Mouse (Mus musculus) cerebellum, adult 8-10 months (tissue): ENCODE results near the gene 2310039H08Rik.
A peak's percentile ranks its signal among the peaks of the same experiment; 100 is the strongest.
"Not testable (repeated sequence)": the region's sequence is repeated elsewhere in the genome, so short reads cannot be mapped to it uniquely, and the experiment has no call there.

Experiments used
- DNase-seq: peaks from one replicate; pipeline ENCODE4 v3.0.0; 2022

The 2310039H08Rik gene

DNA sequence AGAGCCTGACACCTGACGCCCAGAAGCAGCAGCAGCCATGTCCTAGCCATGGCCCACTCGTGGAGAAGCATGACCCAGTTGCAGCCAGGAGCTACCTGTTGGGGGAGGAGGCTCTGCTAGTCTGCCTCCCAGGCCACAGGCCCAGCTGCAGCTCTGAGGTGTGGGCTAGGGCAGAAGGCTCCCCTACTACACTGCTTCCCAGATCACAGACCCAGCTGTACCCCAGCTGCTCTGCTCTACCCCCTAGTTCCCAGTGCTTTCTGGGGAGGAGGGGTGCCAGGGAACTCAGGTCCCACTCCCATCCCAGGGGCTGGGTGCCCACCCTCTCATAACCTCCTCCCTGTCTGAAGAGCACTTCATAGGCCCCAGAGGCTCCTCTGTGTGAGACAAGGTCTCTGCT, 8.9 kb upstream of the 2310039H08Rik start, which contains the start of gene Ptcra:
Gene Ptcra (minus strand): TSS at position 169 of the 400 bp plus-strand sequence.
- no peak for DNase-seq

DNA sequence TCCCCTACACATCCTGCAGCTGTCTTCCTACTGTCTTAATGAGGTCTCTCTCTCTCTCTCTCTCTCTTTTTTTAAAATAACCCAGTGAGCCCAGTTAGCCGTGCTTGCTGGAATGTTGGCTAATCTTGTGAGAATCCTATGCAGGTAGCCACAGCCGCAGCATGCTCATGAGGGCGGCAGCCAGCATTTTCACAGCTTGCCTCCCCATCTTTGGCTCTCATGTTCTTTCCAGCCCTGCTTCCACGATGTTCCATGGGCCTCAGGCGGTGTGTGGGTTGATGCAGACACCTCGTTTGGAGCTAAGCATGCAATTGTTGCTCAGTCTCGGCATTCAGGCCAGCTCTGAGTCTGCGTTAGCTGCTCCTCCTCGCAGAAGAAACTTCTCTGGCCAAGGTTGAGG, 7.5 kb upstream of the 2310039H08Rik start:
- DNase-seq = not testable (repeated sequence)

DNA sequence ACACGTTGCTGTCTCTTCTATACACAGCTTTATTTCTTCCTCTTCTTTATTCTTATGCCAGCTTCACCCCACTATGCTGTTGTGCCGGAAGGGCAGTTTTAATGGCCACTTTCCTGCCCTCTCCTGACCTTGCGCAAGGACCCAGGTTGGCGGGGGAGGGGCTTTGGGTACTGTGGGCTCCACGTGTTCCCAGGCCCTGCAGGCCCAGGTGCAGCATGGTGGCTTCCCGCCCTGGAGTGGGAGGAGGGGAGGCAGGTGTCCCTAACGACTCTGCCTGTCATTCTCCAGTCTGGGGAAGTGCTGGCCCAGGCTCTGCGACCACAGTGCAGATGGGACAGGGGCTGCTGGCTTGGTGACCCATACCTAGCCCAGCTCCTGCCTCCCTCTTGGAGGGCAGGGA, 4.6 kb upstream of the 2310039H08Rik start:
- DNase-seq = no peak

DNA sequence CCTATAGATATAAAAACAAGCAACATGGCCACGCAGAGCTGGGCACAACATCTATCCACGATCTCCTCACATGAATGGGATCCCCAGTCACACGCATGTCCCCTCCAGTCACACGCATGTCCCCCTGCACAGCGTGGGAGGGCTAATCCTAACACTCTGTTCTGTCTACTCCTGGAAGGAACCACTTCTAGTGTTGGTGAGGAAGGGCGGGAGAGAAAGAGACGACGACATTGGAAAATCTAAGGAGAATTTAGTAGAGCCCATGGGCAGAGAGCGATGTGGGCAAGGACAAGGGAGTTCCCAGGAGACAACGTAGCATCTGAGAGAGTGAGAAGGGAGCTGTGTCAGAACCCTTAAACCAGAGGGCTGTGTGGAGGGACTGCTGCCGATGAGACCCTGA, 1.9 kb upstream of the 2310039H08Rik start:
- DNase-seq = no peak

DNA sequence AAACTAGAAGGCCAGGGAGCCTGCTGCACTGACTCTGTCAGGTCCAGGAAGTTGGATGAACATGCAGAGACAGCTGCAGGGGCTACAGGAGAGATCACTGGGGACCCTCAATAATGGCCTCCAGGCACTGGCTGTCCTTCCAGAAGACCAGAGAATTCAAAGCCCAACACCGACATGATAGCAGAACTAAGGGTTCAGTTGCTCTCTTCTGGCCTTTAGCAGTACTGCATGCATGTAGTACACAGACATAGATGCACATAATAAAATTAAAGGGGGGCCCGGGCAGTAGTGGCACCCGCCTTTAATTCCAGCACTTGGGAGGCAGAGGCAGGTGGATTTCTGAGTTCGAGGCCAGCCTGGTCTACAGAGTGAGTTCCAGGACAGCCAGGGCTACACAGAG, 1.4 kb upstream of the 2310039H08Rik start:
- no peak for DNase-seq

DNA sequence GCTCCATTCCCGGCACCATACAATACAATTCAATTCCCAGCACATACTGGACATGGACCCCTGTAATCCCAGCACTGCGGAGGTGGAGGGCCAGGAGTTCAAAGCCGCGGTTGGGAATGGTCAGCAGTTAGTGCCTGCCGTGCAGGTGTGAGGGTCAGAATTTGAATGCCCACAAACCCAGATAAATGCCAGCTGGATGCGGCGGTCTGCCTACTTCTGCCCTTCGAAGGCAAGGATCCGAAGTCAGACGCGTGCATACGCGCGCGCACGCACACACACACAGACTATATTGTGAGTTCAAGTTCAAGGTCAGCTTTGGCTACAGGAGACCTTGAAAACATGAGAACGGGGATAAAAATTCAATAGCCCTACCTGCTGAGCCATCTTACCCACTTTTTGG, 819 bp upstream of the 2310039H08Rik start:
- DNase-seq = peak; percentile 33

DNA sequence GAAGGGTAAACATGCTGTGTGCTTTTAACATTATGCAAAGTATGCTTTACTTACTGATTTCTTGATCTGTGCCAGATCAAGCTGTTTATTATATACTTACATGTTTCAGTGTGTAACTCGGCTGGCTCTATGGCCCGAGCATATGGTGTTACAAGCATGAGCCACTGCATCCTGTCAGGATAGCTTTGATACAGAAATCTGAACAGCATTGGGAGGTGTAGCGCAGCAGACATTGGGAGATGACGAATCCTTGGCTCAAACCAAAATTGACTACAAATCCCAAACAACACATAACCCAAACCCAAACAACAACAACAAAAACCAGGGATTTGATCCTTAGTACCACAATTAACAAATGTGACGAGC, 414 bp upstream of the 2310039H08Rik start:
- no peak for DNase-seq

DNA sequence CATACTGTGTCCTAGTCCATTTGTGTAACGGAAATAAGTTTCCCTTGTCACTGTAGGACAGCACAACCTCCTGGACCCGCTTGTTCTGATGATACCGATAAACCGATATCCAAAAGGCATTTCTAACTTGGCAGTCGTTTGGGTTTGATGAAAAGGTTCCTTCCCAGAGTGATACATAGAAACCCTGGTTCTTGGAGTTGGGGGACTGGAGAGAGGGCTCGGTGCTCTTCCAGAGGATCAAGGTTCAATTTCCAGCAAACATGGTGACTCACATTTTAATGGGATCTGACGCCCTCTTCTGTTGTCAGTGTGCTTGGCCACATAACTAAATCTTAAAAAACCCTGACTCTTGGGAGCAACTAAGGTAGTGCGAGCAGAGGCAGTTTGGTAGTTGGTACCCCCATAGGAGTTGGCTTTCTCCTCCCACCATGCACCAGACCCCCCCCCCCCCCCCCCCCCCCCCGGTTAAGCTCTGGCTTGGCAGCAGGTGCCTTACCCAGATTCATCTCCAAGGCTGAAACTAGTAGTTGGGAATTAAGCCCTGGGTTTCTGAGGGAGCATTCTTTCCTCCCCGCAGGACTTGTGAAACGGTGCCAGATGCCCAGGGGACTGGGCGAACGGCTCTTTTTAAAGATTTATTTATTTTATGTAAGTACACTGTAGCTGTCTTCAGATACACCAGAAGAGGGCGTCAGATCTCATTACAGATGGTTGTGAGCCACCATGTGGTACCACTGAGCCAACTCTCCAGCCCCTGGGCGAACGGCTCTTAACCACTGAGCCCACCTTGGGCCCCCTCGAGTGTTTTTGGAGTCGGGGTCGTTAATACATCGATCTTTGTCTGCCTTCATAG, 1.1 kb downstream of the 2310039H08Rik start:
- DNase-seq = no peak

DNA sequence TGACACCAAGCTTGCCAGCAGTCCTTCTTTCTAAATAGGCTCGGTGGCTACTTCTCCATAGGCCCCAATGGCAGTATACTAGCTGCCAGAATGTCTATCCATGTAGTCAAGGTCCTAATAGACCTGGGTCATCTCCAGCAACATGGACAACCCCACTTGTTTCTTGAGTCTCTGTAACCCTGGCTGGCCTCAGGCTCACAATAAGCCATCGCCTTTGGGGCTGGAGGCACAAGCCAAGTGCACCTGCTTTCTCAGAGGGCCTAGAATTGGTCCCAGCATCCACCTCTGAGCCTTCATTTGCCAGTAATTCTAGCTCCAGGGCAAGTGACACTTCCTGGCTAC, 1.7 kb downstream of the 2310039H08Rik start:
- no peak for DNase-seq

DNA sequence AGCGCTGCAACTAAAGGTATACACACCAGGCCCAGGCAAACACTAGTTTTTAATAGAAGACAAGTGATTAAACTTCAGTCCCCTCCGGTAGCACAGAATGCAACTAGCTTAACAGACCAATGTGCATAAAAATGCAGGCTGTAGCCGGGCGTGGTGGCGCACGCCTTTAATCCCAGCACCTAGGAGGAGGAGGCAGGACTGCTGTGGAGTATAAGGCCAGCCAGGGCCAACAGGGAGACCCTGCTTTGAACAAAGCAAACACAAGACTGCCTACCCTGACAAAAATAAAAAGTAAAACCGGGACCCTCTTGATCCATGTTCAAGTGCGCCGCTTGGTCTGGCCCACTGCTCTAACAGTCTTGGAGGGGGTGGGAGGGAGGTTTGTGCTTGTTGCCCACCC, 2.6 kb downstream of the 2310039H08Rik start:
- DNase-seq = no peak

DNA sequence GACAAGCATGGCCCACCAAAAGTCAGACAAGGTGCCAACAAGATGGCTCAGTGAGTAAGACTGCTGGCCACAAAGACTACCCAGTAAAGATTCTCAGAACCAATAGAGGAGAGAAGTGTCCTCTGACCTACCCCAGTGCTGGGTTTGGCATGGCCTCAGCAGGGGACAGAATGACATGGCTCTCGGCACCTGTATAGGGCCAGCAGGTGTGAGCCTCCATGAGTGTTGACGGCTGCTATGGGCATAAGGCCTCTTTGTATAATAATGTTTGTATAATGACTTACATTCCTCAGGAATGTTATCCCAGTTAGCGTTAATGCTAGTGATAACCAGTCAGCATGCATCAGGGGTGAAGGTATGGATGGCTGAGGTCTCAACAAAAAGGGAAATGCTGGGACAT, 3.7 kb downstream of the 2310039H08Rik start:
- DNase-seq = no peak

DNA sequence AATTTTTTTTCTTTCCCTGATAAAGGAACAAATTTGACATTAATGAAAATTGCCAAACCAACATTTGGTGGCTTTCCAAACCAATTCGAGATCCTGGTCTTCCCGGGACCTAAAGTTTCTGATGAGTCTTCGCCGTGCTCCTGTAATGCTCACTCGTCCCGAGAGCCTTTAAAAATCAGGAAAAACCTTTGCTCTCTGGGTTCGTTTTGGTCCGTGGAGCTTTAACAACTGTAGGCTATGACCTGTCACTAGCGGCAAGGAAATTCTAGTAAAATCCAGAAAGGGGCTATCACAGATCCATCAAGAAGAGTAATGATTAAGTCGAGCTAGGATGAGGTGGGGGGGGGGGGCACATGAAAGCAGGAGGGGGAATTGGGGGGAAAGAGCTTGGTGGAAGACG, 9.4 kb downstream of the 2310039H08Rik start:
- DNase-seq = no peak

DNA sequence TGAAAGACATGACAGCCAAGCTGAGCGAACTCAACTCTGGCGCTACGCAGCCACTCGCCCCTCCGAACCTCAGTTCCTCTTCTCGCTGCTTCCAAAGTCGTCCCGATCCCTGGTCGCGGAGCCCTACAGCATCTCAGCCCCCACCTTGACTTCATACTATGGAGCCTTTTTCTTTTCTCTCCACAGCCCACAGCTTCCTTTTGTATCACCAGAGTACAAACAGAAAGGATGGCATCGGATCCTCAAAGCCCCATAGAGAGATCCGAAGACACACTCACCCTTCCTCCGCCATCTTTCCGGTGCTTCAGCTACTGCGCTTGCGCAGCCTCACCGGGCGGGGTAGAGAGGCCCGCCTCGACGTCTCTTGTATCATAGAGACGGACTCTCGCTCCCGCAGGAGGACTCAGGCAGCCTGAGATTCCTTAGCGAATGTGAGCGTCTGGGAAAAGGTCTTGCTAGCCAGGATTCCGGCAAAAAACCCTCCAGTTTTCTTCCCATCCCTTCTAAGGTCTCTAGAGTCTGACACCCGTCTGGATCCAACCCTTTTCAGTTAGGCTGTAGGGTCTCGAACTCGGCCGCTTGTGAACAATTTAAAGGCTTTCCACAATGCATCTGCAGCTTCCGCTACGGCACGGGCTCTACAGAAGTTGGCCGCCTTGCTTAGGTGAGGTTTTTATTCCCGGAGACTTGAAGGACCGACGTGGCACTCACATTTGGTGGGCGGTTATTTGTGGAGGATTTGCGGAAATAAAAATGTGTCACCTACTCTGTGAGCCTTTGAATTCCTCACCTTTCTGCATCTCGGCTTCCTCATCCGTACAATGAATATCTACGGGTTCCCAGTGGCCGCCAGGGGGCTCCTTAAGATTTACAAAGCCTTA, 10.1 kb downstream of the 2310039H08Rik start, which contains the start of gene Rpl7l1:
Gene Rpl7l1 (minus strand): TSS at position 332 of the 881 bp plus-strand sequence.
- DNase-seq = peak; percentile 90

DNA sequence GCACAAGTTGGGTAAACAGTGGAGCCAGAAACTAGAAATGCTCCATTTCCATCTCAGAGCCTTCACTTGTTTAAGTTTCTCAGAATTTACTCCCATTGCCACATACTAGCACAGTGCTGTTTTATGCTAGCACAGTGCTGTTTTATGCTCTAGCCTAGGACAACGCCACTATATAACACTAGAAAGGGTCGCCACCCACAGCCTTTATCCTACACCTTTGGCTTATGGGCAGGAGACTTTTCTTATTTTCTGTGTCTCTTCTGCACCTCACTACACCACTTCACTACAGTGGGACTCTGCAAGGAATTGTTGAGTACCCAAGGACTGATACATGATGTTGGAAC, 10.8 kb downstream of the 2310039H08Rik start:
- no peak for DNase-seq

DNA sequence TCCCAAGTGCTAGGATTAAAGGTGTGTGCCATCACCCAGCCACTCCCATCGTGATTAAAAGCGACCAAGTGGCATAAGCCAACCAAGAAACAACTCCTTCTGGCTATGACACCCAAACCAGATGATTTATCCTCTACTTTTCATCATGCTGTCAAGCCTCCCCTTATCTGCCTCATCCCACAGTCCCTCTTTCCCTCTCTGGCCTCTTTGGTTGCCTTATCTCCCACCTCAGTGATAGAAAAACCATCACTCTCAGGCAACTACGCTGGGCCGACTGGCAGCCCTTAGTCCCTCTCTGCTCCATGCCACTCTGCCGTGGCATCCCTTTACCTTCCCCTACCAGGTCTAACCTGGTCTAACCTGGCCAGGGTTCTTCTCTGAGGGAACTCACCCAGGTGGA, 14.5 kb downstream of the 2310039H08Rik start:
- no peak for DNase-seq

DNA sequence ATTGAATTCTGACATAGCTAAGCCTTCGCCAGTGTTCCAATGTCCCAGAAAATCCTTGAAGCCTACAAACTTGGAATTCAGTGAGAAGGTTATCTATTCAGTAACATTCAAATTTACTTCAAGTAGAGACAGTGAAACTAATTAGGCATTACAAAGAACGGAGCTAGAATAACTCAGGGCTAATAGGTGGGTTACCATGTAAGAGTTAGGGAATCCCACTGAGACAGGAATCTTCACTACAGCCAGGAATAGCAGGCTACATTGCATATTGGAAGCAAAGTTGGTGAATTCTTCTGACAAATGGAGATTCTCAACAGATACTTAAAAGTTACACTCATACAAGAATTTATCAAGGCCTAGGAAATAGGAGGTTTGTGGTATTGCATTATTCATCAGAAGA, 15.5 kb downstream of the 2310039H08Rik start:
- DNase-seq = not testable (repeated sequence)

DNA sequence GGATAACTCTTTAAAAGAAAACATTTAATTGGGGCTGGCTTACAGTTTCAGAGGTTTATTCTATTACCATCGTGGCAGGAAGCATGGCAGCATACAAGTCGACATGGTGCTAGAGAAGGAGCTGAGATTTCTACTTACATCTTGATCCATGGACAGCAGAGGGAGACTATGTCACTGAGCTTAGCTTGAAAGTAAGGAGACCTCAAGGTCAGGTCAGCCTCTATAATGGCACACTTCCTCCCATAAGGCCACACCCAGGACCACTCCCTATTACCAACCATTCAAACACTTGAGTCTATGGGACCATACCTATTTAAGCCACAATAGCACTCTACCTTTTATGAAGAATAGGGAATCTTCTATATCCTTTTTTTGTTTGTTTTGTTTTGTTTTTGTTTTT, 20.5 kb downstream of the 2310039H08Rik start:
- no peak for DNase-seq

DNA sequence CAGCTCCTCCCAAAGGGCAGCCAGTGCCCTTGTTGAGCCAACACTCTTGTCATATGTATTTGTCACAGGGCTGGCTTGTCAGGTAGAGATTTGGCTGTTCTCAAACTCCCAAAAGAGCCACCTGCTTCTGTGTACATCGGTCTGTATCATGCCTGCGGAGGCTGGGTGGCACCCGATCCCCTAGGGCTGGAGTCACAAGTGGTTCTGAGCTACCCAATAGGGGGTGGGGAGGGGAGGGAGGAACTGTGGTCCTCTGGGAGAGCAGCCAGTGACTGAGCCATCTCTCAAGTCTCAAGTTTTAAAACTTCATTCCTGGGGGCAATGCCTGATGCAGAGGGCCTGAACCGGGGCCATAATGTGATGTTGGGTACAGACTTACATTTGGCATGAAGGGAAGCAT, 24.3 kb downstream of the 2310039H08Rik start:
- no peak for DNase-seq

DNA sequence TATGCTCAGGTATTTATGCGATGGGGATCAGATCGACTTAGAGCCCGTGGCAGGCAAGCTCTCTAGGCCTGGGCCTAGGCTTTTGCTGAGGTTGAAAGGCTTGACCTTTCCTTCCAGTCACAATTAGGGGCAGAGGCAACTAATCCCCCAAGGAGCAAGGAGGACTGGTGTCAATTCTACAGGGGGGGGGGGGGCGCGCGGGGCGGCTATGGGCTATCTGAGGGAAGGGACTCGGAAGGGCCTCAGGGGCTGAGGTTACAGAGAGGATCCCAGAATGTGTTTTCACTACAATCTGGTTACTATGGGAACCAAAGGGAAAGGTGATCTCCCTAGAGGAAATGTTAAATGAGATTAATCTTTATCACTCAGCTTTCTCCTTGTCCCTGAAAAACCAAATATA, 25.0 kb downstream of the 2310039H08Rik start:
- DNase-seq = no peak

DNA sequence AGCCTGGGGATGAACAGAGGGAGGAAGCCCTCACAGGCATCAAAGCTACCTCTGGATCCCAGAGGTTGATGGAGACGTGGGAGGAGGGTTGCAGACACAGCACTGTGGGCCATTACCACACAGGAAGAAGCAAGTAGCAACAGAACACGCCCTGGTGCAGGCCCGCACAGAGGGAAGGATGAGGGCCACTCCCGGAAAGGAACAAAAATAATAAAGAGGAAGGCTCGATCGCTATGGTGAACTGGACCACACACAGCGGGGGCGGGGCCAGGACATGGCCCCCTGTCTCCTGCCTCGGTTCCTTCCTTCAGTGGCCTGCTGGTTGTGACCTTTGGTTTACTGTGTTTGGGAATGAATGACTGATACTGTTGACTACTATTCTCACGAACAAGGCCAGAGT, 27.2 kb downstream of the 2310039H08Rik start:
- no peak for DNase-seq

DNA sequence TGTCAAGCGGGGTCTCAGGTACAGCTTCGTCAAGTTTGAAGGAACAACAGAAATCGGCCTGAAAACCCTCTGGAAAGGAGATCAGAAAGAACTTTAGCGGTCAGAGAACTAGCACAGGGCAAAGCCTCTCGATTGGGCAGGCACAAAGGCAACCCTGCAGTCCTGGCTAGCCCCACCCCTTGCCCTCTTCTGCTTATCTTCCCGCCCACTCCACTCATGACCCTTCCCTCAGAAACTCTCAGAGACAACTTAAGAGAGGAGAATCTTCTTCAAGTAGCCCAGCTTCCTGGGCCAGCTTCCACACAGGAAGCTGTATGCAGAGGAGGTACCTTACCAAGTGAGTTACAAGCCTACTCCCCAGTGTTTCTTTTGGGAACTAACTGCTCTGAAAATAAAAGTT, 29.3 kb downstream of the 2310039H08Rik start:
- DNase-seq = no peak

DNA sequence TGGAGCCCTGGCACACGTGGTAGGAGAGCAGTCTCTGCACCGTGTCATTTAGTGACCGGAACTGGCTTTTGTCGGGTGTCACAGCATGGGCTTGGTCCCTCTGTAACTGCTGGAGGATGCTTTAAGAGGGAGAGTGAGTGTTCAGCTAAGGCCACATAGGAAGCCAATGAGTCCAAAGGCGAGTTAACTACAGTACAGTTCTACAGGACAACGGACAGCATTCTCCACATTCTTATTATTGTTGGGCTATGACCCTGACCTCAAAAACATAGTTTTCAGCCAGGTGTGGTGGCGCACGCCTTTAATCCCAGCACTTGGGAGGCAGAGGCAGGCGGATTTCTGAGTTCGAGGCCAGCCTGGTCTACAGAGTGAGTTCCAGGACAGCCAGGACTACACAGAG, 35.9 kb downstream of the 2310039H08Rik start:
- no peak for DNase-seq

DNA sequence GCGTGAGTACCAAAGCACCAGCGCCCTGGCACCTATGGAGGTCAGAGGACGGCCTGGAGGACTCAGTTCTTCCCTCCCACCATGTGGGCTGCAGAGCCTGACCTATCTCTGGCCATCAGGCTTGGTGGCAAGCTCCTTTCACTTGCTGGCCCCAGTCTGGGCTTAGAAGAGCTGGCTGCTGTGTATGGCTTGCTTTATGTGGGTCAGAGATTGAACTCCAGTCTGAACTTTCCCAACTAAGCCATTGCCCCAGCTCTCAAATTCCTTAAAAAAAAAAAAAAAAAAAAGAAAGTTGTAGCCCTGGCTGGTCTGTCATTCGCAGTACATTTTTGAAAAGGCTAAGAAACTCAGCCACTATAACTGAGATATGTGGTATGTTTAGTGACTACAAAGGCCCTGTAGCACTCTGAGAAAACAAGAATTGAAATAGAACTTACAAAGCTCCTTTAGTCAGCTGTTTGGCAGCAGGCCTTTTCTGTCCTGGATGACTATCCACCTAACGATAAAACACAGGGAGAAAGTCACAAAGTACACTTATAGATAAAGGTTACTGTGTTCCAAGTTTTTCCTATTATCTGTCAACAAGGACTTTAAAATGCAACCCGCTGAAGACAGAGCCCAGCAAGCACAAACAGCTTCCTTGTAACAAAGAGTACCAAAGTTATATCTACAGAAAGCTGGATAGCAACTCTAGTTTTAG, 36.8 kb downstream of the 2310039H08Rik start:
- DNase-seq = no peak

DNA sequence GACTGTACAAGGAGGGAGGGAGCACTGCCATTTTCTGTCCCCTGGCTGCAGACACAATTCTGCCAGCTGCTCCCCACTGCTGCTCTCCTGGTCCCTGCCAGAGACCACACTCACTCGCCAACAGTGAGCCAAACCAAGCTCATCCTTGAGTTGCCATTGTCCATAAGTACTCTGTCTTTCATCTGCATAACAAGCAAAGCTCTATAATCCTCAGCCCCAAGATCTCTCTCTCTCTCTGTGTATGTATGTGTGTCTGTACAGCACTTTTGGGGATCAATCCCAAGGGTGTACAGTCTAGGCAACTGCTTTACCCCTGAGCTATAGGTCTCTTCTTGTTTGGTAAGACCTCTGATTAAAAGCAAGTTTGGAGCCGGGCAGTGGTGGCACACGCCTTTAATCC, 38.2 kb downstream of the 2310039H08Rik start:
- no peak for DNase-seq
